Mouse (Mus musculus) ovary, adult 18-20 months (tissue): ENCODE measurements around the gene Zmynd8.

ENCODE experiments used
- DNase-seq: peaks from one replicate; pipeline ENCODE4 v3.0.0; 2022; ENCODE audit warnings: low spot score, mixed read lengths

Zmynd8 gene

DNA sequence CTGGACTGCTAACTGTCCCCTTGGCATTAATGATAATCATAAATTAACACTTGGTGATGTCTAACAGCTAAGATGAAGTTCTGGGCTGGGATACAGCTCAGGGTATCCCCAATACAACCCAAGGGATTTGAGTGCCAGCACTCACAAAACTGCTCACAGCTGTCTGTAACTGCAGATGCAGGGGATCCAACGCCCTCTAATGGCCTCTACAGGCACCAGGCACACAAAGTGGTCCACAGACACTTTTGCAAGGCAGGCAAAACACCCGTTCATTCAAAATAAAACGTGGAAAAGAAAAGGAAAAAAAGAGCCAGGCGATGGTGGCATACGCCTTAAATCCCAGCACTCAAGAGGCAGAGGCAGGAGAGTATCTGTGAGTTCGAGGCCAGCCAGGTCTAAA lies 658 bp upstream of the Zmynd8 start:
- DNase-seq, result no peak

DNA sequence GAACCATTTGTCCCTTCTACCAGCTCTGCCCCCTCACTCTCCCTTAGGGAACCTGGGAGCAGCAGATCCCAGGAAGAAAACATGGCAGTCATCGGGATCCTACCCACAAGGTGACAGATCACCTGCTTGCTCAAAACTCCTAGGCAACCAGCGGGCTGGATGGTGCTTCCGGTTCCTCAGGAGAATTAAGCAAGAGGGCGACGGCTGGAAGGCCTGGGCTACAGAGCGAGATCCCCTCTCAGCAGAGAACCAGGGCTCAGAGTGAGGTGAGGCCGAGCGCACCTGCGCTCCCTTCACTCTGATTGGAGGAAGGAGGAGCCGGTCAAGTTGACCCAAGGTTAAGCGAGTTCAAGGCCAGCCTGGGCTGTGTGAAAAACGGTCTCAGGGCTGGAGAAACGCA lies 2.6 kb downstream of the Zmynd8 start:
- no peak for DNase-seq

DNA sequence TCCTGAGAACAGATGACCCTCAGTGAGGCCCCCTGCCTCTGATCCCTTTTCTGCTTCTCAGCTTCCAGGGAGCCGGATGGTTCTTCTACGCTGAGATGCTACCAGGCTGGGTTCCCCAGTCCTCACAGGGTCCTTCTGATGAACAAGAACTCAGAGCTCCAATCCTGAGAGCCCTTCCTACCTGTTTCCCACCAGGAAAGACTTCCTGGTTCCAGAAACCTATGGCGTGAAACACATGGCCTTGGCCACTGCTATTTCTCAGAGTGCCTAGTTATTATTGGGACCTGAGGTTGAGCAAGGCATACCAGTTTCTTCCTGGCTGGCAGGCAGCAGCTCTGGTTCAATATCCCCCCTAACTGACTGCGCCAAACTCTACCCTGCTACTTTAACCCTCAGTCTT lies 3.1 kb downstream of the Zmynd8 start:
- no peak for DNase-seq

DNA sequence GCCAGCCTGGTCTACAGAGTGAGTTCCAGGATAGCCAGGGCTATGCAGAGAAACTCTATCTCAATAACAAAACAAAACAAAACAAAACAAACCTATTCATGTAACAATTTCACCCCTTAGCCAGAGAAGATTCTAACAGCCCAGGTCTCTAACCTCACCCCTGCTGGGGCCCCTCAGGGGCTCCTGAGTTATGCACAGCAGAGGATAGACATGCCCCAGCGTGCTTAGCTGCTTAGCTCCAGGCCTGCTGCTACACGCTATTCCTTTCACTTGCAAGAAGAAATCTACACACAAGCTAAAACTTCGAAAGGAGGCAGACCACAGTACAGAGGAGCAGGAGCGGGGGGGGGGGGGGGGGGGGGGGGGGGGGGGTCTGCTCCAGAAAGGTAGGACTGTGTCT lies 4.3 kb downstream of the Zmynd8 start:
- DNase-seq, result no peak

DNA sequence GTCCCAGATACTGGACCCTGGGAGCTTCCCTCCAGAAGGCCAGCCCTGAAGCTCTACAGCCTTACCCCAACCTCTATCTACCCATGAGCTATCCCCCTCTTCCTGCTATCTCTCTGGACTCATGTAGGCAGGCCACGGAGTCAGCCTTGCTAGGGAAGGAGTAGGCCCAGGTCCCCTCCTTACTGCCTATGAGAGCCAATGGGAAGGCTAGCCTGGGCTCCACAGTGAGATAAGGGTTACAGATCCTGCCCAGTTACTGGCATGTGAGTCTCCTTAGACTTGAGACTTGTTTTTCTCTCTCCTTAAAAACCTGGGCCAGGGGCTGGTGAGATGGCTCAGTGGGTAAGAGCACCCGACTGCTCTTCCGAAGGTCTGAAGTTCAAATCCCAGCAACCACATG lies 5.6 kb downstream of the Zmynd8 start:
- no peak for DNase-seq

DNA sequence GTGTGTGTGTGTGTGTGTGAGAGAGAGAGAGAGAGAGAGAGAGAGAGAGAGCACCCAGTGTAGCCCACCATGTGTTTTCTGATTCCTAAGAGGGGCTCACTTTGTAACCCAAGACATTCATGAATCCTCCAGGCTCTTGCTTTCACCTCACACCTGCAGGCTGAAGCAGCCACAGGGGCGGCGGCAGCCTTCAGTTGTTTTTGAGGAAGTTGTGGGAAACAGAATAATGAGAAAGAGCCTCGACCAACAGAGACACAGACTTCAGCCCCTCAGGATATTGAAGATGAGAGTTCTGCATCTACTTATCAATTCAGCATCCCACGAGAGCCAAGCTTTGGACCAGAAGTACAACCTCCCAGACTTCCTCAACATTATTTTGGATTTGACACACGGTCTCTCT lies 6.2 kb downstream of the Zmynd8 start:
- DNase-seq, result no peak

DNA sequence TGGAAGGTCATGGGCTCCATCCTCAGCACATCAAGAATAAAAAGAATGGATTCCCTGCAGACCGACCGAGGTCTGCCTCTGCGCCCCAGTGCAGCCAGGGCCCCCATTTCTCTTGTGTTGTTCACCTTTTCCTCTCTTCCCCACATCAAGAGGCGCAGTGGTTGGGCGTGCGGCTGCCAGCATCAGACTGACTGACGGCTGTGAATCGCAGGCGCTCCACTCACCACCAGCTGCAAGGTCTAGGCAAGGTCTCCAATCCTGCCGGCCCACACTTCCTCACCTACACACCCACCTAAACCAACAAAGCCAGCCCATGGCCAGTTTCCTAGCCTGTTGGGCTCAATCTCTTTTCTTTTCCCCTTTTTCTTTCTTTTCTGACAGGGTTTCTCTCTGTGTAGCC lies 8.4 kb downstream of the Zmynd8 start:
- DNase-seq, result no peak

DNA sequence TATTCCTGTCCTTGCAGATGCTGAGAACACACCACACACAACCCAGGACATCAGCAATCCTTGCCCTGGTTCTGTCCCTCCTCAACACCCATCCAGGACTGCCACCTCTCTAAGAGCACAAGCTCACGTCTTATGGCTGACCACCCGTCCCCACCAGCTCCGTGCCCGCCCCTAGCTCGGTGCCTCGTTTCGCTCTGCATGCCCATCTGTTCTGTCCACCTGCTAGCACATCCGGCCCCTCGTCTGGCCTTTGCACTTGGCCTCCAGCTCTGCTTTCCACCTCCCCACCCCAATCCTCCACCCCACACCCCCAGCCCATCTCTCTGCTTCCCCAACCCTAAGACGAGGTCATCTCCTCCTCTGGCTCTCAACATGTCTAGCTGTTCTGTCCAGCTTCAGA lies 8.9 kb downstream of the Zmynd8 start:
- no peak for DNase-seq

DNA sequence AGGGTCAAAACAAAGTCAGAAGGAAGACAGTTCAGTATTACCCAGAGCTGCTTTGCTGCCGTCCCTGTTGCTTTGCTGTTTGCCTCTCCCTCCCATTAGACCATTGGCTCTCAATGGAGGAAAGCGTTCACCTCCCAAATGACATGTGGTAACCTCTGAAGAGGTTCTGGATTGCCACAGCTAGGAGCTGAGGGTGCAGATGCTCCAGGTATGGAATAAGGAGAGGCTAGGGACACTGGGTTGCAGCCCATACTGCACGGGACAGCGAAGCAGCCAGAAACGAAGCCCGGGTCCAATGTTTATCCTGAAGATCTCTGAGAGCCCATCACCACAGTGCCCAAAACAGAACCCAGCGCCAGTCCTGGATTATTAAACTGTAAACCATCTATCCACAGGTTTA lies 9.6 kb downstream of the Zmynd8 start:
- DNase-seq, result no peak

DNA sequence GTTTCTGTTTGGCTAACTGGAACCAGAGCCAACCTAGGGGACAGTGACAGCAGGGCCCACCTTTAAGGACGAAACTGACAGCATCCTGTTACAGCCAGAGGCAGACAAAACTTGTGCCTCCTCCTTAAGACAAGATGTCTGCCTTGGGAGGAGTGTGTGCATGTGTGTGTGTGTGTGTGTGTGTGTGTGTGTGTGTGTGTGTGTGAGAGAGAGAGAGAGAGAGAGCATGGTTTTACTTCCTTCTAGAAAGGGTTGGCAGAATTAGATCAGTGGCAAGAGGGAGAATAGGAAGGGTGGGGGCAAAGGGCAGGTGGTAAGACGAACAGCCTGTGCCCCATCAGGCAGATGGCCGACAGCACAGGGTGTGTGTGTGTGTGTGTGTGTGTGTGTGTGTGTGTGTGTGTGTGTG lies 10.0 kb downstream of the Zmynd8 start:
- no peak for DNase-seq

DNA sequence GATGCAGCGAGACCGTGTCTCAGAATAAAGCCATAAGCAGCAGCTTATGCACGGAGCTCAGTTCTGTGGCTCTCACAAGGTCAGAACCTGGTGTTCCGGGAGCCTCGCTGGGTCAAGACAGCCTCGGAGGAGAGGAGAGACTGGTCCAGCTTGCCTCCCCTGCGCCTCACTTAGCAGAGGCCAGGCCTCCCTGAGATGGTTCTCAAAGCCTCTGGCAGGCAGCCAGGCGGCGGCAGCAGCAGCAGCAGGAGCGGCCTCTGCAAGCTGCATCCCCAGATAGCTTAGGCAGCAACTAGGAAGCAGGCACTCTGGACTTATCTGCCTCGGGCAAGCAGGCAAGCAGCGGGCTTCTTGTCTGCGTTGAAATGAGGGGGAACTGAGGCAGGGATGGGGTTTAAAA lies 10.4 kb downstream of the Zmynd8 start:
- DNase-seq, result peak; percentile 88

DNA sequence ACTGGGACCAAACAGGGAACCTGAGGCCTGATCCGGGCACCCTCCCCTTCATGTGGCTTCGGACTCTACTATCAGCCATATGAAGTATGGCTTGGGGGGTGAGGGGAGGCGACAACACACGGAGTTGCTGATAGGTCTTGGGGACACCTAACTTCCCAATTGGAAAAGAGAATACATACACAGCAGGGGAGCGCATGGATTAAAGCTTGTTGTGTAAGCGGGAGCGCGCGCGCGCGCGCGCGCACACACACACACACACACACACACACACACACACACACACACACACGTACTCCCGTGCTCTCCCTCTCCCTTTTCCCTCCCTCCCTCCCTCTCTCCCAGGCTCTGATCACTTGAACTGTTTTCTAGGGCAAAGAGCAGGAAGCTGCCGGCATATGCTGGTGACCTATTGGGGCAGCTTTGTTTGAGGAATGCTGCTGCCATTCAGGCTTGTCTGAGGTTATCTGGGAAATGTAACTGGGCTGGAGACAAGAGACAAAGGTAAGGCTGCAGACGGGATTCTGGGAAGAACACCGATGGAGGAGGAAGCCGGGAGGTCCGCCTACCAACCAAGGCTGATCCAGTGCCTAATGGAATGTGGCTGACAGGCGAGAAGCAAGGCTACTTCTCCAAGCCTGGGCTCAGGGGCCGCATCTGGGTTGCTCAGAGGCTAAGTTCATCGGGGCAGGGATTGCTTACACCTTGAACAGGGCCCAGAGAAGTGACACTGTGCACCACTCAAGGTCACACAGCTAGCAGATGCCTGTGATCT lies 11.8 kb downstream of the Zmynd8 start:
- no peak for DNase-seq

DNA sequence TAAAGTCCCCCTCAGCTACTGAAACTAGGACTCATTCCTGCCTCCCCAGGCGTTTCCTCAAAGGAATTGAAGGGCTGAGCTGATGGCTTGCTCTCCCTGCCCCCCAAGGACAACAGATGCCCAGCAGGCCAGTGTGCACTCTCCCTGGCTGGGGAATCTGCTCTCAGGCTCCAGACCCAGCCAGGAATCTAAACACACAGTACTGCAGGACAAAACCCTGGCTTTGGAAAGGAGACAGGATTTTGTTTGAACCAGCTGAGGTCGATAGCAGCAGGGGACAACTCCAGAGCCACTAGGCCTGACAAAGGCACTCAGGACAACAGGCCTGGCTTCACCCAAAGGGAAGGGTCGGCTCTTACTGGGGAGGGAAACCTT lies 12.3 kb downstream of the Zmynd8 start:
- peak; percentile 77 for DNase-seq

DNA sequence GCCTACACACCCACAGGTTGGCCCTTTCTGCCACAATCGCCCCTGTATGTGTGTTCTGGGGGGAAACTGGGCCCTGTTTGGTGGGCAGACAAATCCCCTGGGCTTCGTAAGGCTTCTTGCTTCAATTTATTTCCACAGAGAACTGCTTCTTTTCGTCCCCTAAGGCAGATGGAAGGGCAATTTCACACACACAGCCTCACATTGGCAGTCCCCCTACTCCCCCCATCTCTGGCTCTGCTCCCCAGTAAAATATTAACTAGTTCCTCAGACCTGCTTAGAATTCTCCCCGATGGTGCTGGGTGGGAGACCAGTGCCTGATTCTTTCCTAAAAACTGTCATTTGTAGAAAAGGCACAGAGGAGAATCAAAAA lies 12.9 kb downstream of the Zmynd8 start:
- DNase-seq, result no peak

DNA sequence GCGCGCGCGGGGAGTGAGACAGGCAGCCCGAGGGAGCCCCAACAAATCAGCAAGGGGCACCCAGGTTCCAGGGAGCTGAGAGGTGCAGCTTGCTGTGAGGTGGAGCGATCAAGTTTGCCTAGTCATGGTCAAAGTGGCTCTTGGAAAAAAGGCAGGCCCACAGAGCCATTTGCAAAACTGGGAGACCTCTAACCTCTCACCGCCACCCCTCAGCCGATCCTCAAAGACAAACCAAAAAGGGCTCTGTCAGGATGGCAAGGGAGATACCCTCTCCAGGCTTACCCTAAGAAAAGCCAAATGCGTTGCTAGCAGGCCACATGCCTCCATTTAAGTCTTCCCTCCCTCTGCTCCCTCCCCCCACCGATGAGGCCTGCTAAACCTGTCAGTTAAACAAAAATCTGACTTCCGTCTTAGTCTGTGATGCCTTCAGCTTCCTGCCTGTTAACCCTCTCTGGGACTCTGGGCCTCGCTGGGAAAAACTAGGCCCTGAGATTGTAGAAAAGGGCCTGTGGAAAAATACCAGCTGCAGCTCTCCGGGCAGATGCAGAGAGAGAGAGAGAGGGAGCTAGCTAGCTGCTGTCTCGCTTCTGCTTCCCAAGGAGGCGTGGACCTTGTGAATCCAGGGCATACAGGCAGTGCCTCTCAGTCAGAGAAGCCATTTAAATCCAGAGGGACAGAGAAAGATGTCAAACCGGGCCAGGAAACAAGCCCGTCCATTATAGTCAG lies 13.4 kb downstream of the Zmynd8 start:
- peak; percentile 65 for DNase-seq

DNA sequence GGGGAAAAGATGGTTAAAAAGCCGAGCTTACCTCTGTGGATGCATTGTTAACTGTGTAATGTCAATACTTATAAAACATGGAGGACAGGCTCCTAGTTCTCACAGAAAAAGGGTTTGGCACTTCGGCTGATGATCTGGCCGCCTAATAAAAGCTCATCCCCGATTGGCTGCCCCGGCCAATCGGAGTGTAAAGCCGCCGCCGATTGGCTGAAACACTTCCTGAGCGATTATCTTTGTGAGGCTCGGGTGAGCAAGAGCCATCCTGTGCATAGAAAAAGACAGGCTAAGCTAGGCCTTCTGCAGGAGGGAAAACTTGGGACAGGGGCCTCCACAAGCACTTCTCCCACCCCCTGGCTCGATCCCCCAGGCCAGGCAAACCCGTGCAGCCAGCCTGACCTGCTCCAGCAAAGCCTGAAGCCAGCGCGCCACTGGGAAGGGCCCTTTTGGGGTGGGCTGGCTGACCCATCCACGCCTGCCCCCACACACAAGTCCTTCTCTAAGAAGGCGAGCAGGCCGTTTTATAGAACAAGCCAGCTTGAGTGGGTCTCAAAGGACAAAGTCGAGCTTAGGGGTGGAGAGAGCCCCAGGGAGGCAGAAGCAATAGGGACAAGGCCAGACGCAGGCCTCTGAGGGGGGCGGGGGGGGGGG lies 14.1 kb downstream of the Zmynd8 start:
- peak; percentile 92 for DNase-seq

DNA sequence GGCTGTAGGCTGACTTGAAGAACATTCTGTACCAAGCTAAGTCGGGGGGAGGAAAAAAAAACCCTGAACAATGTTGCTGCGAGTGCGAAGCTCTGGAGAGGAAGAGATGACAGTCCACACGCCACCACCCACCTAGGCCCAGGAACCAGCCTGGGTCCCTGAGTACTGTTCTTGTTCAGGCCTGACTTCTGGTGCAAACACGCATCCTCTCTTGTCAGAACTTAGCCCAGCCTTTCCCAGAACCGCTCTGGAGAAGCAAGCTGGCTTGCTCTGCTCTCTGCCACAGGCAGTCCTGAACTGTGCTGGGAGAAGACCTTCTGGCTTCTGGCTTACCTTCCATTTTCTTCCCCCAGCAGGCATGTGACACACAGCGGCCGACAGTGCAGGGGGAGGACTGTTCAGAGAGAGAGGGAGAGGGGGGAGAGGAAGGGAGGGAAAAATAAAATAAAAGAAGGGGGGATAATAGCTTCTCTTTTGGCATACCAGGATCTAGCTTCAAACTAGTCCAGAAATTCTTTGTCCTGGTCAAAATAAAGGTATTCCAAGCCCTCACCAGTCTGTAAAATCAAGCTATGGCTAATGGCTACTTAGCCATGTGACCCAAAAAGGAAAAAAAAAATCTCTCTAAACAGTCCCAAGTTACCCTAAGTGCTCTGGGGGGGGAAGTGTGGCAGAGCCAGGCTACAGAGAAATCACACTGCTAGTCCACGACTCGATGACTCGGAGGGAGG lies 14.8 kb downstream of the Zmynd8 start:
- DNase-seq, result no peak

DNA sequence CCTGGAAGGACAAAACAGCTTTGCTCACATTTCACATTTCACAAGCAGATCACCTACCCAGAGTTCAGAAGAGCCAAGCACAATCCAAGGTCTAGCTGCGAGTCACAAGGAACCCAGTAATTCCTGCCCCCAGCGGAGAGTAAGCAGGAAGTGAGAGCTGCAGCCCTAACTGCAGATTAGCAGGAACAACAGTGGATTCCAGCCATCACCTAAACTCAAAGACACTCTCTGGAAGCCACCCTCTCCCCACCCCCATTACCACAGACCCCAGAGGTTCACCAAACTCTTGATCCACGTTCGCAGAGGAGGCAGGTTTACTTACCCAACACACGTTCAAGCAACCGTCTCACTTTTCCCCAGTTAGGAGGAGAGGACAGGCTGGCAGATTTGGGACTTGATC lies 15.8 kb downstream of the Zmynd8 start:
- no peak for DNase-seq

DNA sequence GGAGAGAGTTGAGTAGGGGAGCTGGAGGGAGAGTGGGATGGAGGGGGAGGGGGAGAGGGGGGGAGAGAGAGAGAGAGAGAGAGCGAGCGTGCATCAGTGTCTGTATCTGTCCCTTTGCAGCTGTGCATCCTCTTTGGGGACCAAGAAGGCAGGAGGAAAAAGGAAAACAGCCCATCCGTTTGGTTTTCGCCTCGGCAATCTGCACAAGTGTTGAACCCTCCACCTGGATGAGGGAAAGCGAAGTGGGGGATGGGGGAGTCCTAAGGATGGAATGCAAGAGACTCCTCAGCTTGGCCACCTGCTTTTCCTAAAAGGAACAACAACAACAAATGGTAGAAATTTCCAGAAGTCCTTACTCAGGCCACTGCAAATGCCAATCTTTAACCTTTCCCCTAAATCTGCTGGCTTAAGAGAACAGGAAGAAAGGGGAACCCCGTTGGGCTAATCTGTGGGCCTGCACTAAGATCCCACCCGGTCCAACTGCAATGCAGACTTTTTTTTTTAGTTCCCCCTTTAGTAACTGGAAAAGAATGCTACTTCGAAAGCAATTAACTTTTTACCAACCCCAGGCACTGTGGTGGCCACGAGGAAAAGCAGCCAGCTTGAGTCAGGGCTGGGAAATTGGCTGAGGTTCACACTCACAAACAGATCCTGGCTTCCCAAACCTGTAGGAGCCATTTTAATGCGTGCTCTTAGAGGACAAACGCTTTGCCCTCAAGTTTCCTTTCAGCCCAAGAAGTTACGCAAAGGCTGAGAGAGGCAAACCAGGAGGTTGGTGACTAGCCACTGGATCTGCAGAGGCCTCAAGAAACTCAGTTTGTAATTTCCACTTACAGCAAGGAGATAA lies 17.0 kb downstream of the Zmynd8 start:
- no peak for DNase-seq

DNA sequence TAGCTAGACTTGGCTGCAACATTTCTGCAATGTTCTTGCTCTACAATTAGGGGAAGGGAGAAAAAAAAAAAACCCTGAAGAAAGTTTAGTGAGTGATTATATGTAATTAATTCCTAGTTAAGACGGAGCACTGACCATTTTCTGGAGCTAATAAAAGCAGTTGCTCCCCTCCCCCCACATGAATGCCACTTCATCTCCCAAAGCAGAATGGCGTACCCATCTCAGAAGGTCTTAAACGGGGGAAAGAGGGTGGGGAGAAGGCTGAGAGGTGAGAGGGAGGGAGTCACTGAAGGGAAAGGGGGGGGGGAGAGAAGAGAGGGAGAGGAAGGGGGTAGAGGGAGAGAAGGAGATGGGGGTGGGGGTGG lies 17.6 kb downstream of the Zmynd8 start:
- DNase-seq, result no peak

DNA sequence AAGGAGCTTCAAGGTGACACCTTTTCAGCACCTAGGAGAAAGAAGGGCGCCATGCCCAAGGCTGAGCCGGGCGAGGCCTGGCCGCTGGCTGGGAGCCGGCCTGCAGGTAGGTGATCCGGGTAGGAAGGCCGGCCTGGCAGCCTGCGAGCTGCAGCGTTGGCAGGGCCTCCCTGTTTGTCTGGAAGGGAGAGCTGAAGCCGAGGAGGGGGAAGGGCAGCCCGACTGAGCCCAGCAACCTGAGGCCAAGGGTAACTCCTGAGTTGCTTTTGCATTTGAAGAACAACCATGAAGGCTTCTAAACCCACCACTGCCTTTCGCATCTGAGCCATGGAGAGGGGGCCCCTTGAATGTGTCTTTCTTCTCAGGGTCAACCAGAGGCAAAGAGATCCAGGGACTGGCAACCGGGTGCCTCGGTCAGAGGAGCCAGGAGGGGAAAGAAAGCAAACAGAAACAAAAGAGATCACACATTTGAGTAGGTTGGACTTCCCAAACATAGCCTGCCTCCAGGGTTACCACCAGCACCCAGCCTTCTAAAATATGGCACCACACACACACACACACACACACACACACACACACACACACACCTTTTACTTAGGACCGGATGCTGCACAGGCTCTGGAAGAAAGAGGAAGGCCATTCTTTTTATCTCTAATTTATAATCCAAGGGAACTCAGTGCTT lies 18.2 kb downstream of the Zmynd8 start:
- peak; percentile 80 for DNase-seq
